Mouse (Mus musculus): Measurements from ENCODE around the gene Lrrc75a. TPM values are rescaled to one million over a fixed set of nuclear protein-coding genes. Genes with fewer than 3 reads are reported as not detected.

The Lrrc75a gene
- polyA plus RNA-seq, 1 experiment from 2014 or later, result 8.0 TPM

DNA sequence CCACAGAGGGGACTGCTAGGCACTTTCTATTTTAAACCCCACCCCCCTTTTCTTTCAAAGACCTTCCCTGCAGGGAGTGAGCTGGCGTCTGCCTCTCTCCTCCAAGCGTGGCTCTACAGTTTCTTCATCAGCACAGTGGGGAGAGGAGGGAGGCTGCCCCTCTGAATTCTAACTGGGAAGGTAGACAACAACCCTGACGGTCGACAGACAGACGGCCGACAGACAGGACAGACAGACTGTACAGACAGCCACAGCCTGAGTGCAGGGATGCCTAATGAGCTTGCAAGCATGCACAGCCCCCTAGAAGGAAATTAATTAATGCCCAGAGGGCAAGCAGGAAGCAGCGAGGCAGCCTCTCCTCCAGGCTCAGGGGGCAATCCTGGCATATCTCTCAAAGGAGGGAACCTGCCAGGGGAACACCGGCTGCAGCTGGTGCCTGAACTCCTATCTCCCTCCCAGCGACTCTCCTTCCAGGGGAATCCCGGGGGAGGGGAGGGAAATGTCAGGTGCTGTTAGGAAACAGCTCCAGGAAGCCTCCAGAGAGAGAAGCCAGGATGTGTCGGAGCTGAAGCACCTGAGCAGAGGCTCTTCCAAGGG lies 18.0 kb downstream of the Lrrc75a start:
- peak overlapping the region; percentile 51 for H3K4me2 ChIP-seq
- peak overlapping the region; percentile 15 for H3K4me3 ChIP-seq
- H3K27ac ChIP-seq, result peak overlapping the region; percentile 87
- H3K9ac ChIP-seq, result peak overlapping the region; percentile 47
- H3K27me3 ChIP-seq, result no peaks in the 10 kb centered on the region
- 1% methylated on average over 11 of the region's 11 CpGs for WGBS
- peaks cover 40% of the 10 kb centered on the region for H3K4me1 ChIP-seq
- peak; percentile 80 for ATAC-seq
- no peaks in the 10 kb centered on the region for H3K36me3 ChIP-seq (ENCODE audit: poor library complexity, severe bottlenecking)
- H3K9me3 ChIP-seq (replicated peaks), result no peaks in the 10 kb centered on the region

DNA sequence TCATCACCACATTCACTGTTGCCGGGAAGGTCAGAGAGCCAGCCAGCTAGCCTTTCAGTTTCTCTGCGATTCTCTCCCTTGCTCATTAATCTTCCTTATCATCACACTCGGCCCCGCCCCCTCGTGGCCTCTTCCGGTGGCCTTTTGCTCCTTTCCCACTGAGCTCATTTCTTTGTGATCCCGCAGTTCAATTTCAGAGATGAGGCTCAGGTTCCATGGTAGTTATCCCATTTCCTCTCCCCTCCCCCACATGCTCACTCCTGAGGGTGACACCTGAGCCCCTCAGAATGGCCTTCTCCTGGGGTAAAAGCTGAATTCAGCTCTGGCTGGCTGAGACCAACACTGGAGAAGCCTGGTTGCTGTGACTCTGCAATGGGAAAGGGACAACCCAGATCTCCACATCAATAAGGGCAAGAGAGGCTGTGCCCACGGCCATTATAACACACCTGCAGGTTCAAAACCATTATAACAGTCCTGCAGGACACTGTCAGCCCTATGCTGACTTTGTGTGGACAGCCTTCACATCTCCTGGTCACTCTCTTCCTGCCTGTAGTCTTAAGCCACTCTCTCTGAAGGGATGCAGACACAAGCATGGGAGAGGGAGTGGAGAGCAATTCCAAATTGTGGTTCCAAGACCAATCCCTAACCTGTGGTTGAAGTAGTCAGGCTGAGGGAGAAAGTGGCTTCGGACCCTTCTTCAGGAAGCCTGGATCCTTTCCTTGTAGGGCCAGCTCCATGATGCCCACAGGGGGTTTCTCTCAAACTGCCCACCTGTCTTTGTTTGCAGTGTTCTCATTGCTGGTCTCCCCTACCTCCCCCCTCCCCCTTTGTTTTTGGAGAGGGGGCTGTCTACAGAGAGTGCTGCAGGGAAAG lies 18.7 kb downstream of the Lrrc75a start:
- H3K36me3 ChIP-seq (ENCODE audit: poor library complexity, severe bottlenecking), result no peaks in the 10 kb centered on the region
- H3K4me3 ChIP-seq, result no peak overlapping the region
- H3K9me3 ChIP-seq (replicated peaks), result no peaks in the 10 kb centered on the region
- WGBS, result 3% methylated on average over 9 of the region's 9 CpGs
- ATAC-seq, result peak; percentile 19; the same call in 1 of the 2 replicates
- H3K9ac ChIP-seq, result peak overlapping the region; percentile 47
- peaks cover 45% of the 10 kb centered on the region for H3K4me1 ChIP-seq
- no peaks in the 10 kb centered on the region for H3K27me3 ChIP-seq
- H3K4me2 ChIP-seq, result peak overlapping the region; percentile 51
- peak overlapping the region; percentile 87 for H3K27ac ChIP-seq

DNA sequence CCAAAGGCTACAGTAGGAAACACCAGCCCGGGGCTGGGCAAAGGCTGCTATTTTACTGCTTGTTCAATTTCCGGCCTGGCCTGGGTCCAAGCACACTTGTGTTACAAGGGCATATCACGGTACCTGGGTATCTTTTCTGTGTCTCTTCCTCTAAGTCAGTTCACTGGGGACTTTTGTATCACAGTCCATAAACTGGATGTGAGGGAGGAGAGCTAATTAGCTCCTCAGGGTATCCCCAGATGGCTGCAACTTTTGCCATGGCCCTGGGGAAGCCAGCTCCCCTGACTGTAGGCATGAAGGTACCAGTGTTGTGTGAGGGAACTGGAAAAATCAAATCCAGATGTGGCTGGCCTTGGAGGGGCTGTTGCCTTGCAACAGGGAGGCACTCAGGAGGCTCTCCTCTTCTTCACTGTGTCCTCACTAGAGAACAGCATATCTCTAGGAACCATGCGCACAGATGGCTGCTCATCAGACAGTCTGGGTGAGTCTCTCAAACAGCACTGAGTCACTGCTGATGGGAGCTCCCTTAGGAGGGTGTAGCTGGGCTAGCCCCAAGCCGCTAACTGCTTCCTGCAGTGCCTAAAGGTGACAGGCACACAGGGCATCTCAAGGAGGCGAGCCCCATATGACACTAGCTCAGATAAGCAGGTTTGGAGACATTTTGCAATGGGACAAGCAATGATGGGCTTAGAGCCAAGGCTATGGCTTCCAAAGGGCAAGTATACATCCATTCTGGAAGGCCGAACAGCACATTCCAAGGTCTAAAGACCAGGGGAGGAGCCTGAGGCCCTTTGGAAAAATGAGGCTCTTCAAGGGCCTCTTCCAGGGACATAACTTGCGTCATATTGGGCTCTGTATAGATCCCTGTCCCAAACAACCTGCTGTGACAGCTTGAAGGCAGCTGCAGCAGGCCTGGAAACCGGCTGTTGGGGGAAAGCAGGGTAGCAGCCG lies 23.7 kb downstream of the Lrrc75a start:
- no peak overlapping the region for H3K4me3 ChIP-seq
- no peak overlapping the region for H3K9ac ChIP-seq
- H3K9me3 ChIP-seq (replicated peaks), result no peaks in the 10 kb centered on the region
- peak; percentile 80 for ATAC-seq
- WGBS, result 68% methylated on average over 10 of the region's 10 CpGs
- peaks cover 3% of the 10 kb centered on the region; the same call in 1 of the 2 replicates for H3K36me3 ChIP-seq (ENCODE audit: poor library complexity, severe bottlenecking)
- peak overlapping the region; percentile 62 for H3K27ac ChIP-seq
- no peaks in the 10 kb centered on the region for H3K27me3 ChIP-seq
- peaks cover 31% of the 10 kb centered on the region for H3K4me1 ChIP-seq
- H3K4me2 ChIP-seq, result no peak overlapping the region

DNA sequence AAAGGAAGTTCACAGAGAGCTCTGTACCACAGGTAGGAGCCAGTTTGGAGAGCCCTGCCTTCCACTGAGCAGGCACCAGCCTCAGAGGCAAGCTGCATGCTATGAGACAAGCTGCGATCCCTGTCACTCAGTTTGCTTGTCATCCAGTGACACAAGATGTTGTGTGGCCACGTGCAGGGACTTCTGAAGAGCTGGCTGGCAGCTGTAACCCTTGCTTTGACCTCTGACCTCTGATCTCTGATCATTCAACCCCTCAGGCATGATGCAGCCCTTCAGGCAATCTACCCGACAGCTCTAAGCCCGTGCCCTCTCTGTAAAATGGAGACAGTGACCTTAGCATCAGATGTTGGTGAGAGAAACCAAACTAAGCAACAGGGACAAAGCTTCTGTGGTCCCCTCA lies 25.5 kb downstream of the Lrrc75a start:
- Histone ChIP-seq H3K9me3 (replicated peaks) (no peaks in the 10 kb centered on the region), H3K9ac (no peak overlapping the region), H3K27ac (no peak overlapping the region), H3K4me1 (peaks cover 14% of the 10 kb centered on the region), H3K4me3 (no peak overlapping the region), H3K27me3 (no peaks in the 10 kb centered on the region), H3K36me3 (ENCODE audit: poor library complexity, severe bottlenecking) (peaks cover 16% of the 10 kb centered on the region), H3K4me2 (no peak overlapping the region)
- no peak for ATAC-seq
- 64% methylated on average over 4 of the region's 4 CpGs for WGBS

DNA sequence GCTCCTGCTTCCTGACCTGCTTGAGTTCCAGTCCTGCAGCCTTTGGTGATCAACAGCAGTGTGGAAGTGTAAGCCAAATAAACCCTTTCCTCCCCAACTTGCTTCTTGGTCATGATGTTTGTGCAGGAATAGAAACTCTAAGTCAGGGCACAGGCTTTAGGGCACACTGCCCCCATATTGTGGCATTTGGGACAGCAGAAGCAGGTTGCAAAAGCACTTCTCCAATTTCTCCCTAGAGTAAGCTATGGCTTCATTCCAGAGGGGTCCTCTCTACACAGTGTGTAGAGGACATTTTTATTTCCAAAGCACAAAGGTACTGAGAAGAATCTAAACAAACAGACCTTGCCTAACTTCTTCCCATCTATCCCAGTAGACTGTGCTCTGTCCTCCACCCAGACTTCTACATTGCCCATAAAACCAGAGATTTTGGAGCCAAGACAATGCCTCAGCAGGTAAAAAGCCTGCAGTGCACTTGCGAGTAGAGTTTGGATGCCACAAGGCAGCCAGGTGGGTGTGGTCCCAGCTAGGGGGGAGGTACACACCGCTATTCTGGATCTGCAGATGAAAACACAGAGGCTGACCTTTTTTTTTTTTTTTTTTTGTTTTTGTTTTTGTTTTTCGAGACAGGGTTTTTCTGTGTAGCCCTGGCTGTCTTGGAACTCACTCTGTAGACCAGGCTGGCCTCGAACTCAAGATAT lies 26.6 kb downstream of the Lrrc75a start:
- no peaks in the 10 kb centered on the region for H3K9me3 ChIP-seq (replicated peaks)
- H3K9ac ChIP-seq, result no peak overlapping the region
- no peak overlapping the region for H3K4me2 ChIP-seq
- H3K4me3 ChIP-seq, result no peak overlapping the region
- no peak overlapping the region for H3K27ac ChIP-seq
- no peak for ATAC-seq
- WGBS, result 88% methylated on average over 4 of the region's 4 CpGs
- peaks cover 12% of the 10 kb centered on the region for H3K4me1 ChIP-seq
- peaks cover 24% of the 10 kb centered on the region for H3K36me3 ChIP-seq (ENCODE audit: poor library complexity, severe bottlenecking)
- no peaks in the 10 kb centered on the region for H3K27me3 ChIP-seq

DNA sequence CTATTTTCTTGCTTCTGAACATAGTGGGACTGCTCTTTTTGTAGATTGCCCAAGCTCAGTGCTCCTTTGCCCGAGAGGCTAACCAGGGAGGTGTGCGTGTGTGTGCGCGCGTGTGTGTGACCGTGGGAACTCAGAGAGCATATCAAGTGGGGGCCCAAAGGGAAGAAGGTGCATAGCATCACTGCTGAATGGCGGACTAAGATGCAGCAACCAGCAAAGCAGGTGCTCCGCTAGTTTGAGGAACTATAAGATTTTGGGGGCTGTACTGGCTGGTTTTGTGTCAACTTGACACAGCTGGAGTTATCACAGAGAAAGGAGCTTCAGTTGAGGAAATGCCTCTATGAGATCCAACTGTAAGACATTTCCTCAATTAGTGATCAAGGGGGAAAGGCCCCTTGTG lies 27.2 kb downstream of the Lrrc75a start:
- Histone ChIP-seq H3K4me3 (no peak overlapping the region), H3K4me2 (no peak overlapping the region), H3K27me3 (no peaks in the 10 kb centered on the region), H3K36me3 (ENCODE audit: poor library complexity, severe bottlenecking) (peaks cover 25% of the 10 kb centered on the region), H3K4me1 (peaks cover 12% of the 10 kb centered on the region), H3K9me3 (replicated peaks) (no peaks in the 10 kb centered on the region), H3K9ac (no peak overlapping the region), H3K27ac (no peak overlapping the region)
- no peak for ATAC-seq
- 93% methylated on average over 8 of the region's 8 CpGs for whole genome bisulfite sequencing

DNA sequence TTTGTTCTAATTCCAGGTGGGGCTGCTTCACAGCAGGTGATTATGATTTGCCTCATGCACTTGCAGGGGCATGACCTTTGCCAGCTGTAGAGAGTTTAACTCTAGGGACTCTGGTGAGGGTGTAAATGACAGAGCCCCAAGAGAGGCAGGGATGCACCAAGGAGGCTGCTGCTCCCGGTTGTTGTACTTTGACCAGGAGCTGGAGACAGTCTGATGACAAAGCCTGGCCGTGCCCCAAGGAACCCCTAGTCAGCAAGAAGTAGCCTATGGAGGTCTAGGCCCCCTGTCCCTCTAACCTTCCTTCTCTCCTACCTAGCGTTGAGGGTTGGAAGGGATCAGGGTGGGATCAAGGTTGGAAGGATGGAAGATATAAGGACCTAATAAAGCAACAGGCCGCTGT lies 32.9 kb downstream of the Lrrc75a start:
- Histone ChIP-seq H3K27me3 (no peaks in the 10 kb centered on the region), H3K9ac (no peak overlapping the region), H3K27ac (no peak overlapping the region), H3K4me1 (peaks cover 28% of the 10 kb centered on the region), H3K4me3 (no peak overlapping the region), H3K36me3 (ENCODE audit: poor library complexity, severe bottlenecking) (peaks cover 28% of the 10 kb centered on the region), H3K9me3 (replicated peaks) (no peaks in the 10 kb centered on the region), H3K4me2 (no peak overlapping the region)
- WGBS, result 86% methylated on average over 4 of the region's 4 CpGs
- ATAC-seq, result no peak

DNA sequence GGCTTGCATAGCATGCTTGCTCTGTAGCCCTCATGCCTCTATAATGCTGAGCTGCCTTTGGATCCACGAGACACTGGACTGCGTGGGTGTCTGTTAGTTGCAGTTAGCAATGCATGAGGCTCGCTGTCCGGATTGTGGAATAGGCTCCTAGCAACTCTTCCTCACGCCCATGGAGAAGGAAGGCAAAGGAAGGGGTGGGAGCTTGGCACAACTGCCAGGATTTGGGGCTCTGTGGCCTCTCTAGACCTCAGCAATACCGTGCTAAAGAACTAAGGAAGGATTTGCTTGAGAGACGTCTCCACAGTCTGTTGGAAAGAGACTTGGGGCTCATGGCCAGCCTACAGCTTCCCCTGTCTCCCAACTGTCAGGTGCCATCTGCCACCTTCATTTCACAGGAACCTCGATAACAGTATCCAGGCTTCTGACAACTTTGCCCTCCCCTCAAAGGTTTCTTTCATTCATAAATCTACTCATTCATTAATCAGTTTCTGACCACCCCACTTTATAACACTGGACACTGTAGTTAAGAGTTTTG lies 33.4 kb downstream of the Lrrc75a start:
- Histone ChIP-seq H3K4me2 (no peak overlapping the region), H3K9me3 (replicated peaks) (no peaks in the 10 kb centered on the region), H3K27me3 (no peaks in the 10 kb centered on the region), H3K27ac (peak overlapping the region; percentile 92), H3K4me3 (no peak overlapping the region), H3K9ac (peak overlapping the region; percentile 68), H3K4me1 (peaks cover 28% of the 10 kb centered on the region), H3K36me3 (ENCODE audit: poor library complexity, severe bottlenecking) (peaks cover 33% of the 10 kb centered on the region)
- no peak for ATAC-seq
- 85% methylated on average over 8 of the region's 8 CpGs for WGBS

DNA sequence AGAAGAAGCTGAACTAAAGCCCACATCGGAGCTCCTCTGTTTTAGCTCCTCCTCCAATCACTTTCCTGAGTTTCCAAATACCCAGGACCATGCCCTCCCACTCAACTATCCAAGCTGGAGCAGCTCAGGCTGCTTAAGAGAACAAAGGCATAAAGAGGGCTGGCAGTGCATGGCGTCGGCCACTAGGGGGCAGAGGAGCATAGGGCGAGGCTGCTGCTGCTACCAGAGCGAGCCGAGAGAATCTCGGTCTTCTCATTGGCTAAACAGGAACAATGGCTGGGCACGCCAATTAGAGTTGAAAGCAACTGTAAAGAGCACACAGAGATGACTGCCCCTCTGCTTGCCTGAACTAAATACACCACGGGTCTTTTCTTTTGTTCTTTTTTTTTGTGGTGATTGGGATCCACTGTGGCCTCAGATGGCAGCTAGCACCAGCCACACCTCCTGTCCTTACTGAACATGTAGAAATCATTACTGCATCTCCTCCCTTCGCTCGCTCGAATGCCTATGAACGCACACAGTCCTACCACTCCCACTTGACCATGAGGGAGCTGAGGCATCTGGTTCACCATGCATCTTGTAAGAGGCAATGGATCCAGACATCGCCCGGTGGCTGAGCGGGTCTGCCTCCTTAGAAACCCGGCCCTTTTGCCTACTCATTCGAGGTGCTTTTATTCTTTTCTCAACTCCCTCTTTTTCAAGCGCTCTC lies 34.5 kb downstream of the Lrrc75a start:
- H3K27me3 ChIP-seq, result no peaks in the 10 kb centered on the region
- H3K9me3 ChIP-seq (replicated peaks), result no peaks in the 10 kb centered on the region
- peak overlapping the region; percentile 17 for H3K4me3 ChIP-seq
- peak overlapping the region; percentile 92 for H3K27ac ChIP-seq
- 3% methylated on average over 19 of the region's 19 CpGs for WGBS
- H3K4me1 ChIP-seq, result peaks cover 28% of the 10 kb centered on the region
- H3K4me2 ChIP-seq, result peak overlapping the region; percentile 56
- peaks cover 33% of the 10 kb centered on the region for H3K36me3 ChIP-seq (ENCODE audit: poor library complexity, severe bottlenecking)
- peak; percentile 97 for ATAC-seq
- H3K9ac ChIP-seq, result peak overlapping the region; percentile 68

DNA sequence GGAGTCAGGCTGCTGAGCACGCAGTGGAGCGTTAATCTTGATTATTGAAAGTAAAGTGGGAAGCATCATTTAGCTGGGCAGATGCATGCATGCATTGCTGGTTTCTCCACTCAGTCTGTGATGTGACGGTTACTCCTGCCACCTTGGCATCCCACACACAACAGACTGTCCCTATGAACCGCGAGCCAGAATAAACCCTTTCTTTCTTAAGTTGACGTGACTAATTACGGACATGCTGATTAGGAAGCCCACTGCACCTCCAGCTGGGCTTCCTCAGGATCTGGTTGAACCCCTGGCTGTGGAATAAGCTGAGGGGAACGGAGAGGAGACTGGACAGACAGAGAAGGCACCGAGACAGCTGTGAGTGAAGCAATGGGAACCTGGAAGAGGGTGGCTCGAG lies 35.7 kb downstream of the Lrrc75a start:
- no peaks in the 10 kb centered on the region for H3K27me3 ChIP-seq
- peak overlapping the region; percentile 68 for H3K9ac ChIP-seq
- peaks cover 39% of the 10 kb centered on the region for H3K36me3 ChIP-seq (ENCODE audit: poor library complexity, severe bottlenecking)
- no peak for ATAC-seq
- WGBS, result 60% methylated on average over 10 of the region's 10 CpGs
- H3K4me3 ChIP-seq, result no peak overlapping the region
- no peaks in the 10 kb centered on the region for H3K9me3 ChIP-seq (replicated peaks)
- peaks cover 28% of the 10 kb centered on the region for H3K4me1 ChIP-seq
- H3K27ac ChIP-seq, result peak overlapping the region; percentile 92
- H3K4me2 ChIP-seq, result peak overlapping the region; percentile 56

DNA sequence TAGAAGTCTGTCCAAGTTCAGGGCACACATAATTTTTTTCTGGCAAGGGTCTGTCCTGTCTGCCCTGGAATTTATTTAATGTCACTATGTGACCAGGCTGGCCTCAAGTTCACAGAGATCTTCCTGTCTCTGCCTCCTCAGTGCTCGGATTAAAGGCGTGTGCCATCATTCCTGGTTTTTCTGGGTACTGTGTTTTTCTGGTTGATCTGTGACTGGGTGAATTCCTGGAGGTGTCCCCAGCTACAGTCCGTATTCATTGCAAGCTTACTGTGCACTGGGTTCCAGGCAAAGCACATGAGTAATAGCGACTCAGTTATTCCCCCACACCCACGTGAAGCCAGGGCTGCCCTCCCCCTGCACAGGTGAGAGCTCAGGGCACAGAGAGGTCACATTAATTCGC lies 38.0 kb downstream of the Lrrc75a start:
- H3K27me3 ChIP-seq, result no peaks in the 10 kb centered on the region
- no peaks in the 10 kb centered on the region for H3K9me3 ChIP-seq (replicated peaks)
- no peak overlapping the region for H3K9ac ChIP-seq
- 89% methylated on average over 6 of the region's 6 CpGs for WGBS
- H3K27ac ChIP-seq, result no peak overlapping the region; the same call in 1 of the 2 replicates
- no peak overlapping the region for H3K4me2 ChIP-seq
- ATAC-seq, result no peak
- peaks cover 55% of the 10 kb centered on the region for H3K36me3 ChIP-seq (ENCODE audit: poor library complexity, severe bottlenecking)
- H3K4me3 ChIP-seq, result no peak overlapping the region
- peaks cover 49% of the 10 kb centered on the region for H3K4me1 ChIP-seq
